Mouse (Mus musculus): ENCODE results near the gene Hmgb4. TPM values are rescaled to one million over a fixed set of nuclear protein-coding genes. Genes with fewer than 3 reads are reported as not detected.

Hmgb4 gene
- 1,586 TPM for polyA plus RNA-seq (2014; fragmentation: Illumina TruSeq; extraction: RNeasy Lipid Tissue Mini Kit (QIAGEN cat#74804); ENCODE audit: low read depth, low replicate concordance)

GRCm38 (mm10) chr4:128260907-128261560 is at the start of gene Hmgb4:
TSS of gene Hmgb4 (minus strand) at chr4:128260957.

Data from testis, adult 10 weeks (tissue).